Mouse (Mus musculus) stomach, embryonic 16.5 days (tissue): ENCODE results near the gene Igf2bp3. TPM values are rescaled to one million over a fixed set of nuclear protein-coding genes. Genes with fewer than 3 reads are reported as not detected.

Experiments
- ATAC-seq: fragments of 200-750 bp; cut with Nextera tagmentation; 2 replicates; pipeline ENCODE4 v1.8.0; 2017; ENCODE audit warnings: moderate number of reproducible peaks, moderate TSS enrichment; ENCODE audit not compliant: insufficient read depth, low FRiP score
- H3K27ac ChIP-seq: fragments of 300-500 bp; sonication (generic); 2 replicates; pipeline ENCODE4 v1.5.1; 2014; ENCODE audit warnings: low read length
- H3K27me3 ChIP-seq: fragments of 300-500 bp; sonication (generic); 2 replicates; pipeline ENCODE4 v1.6.1; 2014; ENCODE audit warnings: low read length, control low read depth, mixed read lengths; ENCODE audit not compliant: control insufficient read depth, insufficient read depth
- H3K36me3 ChIP-seq: fragments of 300-500 bp; sonication (generic); 2 replicates; pipeline ENCODE4 v1.6.1; 2014; ENCODE audit warnings: low read length; ENCODE audit not compliant: control insufficient read depth, insufficient read depth
- H3K4me1 ChIP-seq: fragments of 300-500 bp; sonication (generic); 2 replicates; pipeline ENCODE4 v1.6.1; 2014; ENCODE audit warnings: low read length, control low read depth, mixed read lengths; ENCODE audit not compliant: control insufficient read depth, insufficient read depth
- H3K4me2 ChIP-seq: fragments of 300-500 bp; sonication (generic); 2 replicates; pipeline ENCODE4 v1.6.1; 2014; ENCODE audit warnings: low read depth, low read length, mixed read lengths
- H3K4me3 ChIP-seq: fragments of 300-500 bp; sonication (generic); replicated peaks from 2 replicates; pipeline ENCODE4 v1.5.1; 2014; ENCODE audit warnings: mild to moderate bottlenecking, low read length
- H3K9ac ChIP-seq: fragments of 300-500 bp; sonication (generic); 2 replicates; pipeline ENCODE4 v1.6.1; 2014; ENCODE audit warnings: low read length
- H3K9me3 ChIP-seq: fragments of 300-500 bp; sonication (generic); replicated peaks from 2 replicates; pipeline ENCODE4 v1.6.1; 2016; ENCODE audit warnings: low read length, control low read depth; ENCODE audit not compliant: control insufficient read depth
- WGBS: fragments of 180-500 bp; shearing (Covaris S2); extraction: QIAGEN DNeasy Blood & Tissue Kit; methylation state at CpG from one replicate; pipeline ENCODE4 v1.1.7; 2014; 5-methylcytosine and 5-hydroxymethylcytosine counted together
- polyA plus RNA-seq: library from polyadenylated mRNA; unstranded; fragments of >200 nt; fragmentation: Nextera tagmentation; extraction: Ambion mirVana; gene quantifications from 2 replicates; pipeline ENCODE4 v1.2.1, GENCODE M21; 2015

Gene Igf2bp3
- polyA plus RNA-seq, 1 experiment from 2014 or later = 53.6 TPM

DNA sequence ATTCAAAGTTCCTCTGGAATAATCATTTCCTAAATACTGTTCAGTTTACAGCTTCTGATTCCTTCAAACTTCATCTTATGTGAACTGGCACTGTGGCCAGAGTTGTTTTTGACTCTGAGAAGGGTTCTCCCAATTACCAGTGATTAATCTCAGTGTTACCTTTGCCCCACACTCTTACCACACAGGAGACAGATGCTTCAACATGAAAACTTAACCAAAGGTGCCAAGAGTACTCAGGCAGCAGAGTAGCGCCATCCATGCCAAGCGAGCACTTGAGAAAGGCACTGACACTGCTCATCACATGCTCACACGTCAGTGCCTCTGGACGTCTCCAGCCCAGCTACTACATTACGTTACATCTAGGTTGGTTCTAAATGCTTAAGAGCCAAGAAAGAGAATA lies 43.5 kb downstream of the Igf2bp3 start:
- Histone ChIP-seq H3K36me3 (no peaks in the 10 kb centered on the region), H3K27me3 (no peaks in the 10 kb centered on the region), H3K9ac (no peak overlapping the region), H3K4me2 (no peak overlapping the region), H3K9me3 (no peaks in the 10 kb centered on the region), H3K4me3 (no peak overlapping the region), H3K27ac (no peak overlapping the region), H3K4me1 (0 out of 2 replicates have a peak, but pooled peaks cover 5% of the 10 kb centered on the region)
- ATAC-seq = no peak
- 84% methylated on average over 5 of the region's 5 CpGs for WGBS

DNA sequence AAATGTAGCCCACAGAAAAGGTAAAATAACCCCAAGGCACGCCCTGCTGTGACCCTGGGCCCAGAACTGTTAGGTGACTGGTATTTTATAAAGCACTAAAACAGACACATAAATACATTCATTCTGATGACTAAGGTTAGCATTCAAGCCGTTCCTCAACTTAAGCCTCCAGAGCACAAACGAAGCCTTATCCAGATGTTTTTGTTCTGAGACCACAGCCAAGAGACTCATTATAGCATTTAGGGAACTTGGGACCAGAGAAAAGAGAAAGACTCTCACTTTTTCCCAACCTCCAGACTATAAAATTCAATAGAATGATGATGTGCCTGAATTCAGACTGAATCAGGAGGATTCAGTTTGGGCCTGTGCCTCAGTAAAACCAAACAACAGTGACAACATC lies 46.1 kb downstream of the Igf2bp3 start:
- H3K4me2 ChIP-seq = no peak overlapping the region
- no peaks in the 10 kb centered on the region for H3K27me3 ChIP-seq
- no peak overlapping the region for H3K9ac ChIP-seq
- WGBS = 51% methylated on average over 3 of the region's 3 CpGs
- H3K9me3 ChIP-seq = no peaks in the 10 kb centered on the region
- no peak for ATAC-seq
- H3K27ac ChIP-seq = no peak overlapping the region
- H3K4me1 ChIP-seq = peaks cover 10% of the 10 kb centered on the region
- H3K4me3 ChIP-seq = no peak overlapping the region
- no peaks in the 10 kb centered on the region for H3K36me3 ChIP-seq

DNA sequence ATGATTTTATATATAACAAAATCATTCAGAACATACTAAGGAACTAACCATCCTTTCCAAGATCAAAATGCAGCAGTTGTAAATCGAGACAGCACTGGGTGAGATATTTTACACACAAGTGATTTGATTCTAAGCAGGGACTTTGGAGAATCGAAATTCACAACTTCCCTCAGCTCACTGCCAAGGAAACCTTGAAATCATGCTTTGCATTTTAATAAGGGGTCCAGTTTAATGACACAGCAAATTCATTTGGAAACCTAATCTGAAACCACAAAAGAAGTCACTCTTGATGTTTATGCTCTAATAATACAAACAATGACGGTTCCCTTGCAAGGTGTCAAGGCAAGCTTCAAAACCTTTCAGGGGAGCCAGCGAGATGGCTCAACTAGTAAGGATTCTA lies 47.4 kb downstream of the Igf2bp3 start:
- Histone ChIP-seq H3K4me2 (no peak overlapping the region), H3K27me3 (no peaks in the 10 kb centered on the region), H3K9ac (no peak overlapping the region), H3K27ac (no peak overlapping the region), H3K4me3 (no peak overlapping the region), H3K4me1 (peaks cover 10% of the 10 kb centered on the region), H3K9me3 (no peaks in the 10 kb centered on the region), H3K36me3 (no peaks in the 10 kb centered on the region)
- ATAC-seq = no peak
- 71% methylated on average over 4 of the region's 4 CpGs for WGBS

DNA sequence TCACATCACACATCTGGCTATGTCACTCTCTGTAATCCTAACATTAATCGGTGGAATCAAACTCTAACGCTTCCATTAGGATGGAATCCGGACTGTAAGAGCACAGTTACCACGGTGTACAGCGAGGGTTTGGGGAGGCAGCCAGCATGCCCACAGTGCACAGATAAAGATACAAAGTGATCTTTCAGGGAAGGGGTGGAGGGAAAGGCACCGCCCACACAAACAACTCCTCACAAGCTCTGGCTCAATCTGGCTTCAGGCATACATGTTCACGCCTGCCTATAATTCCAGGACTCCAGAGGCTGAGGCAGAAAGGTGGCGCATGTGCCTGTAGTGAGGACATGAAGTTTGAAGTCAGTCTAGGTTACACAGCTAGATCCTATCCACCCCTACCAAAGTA lies 48.4 kb downstream of the Igf2bp3 start:
- Histone ChIP-seq H3K27me3 (no peaks in the 10 kb centered on the region), H3K4me2 (no peak overlapping the region), H3K9me3 (no peaks in the 10 kb centered on the region), H3K36me3 (no peaks in the 10 kb centered on the region), H3K27ac (no peak overlapping the region), H3K4me1 (peaks cover 19% of the 10 kb centered on the region), H3K9ac (no peak overlapping the region), H3K4me3 (no peak overlapping the region)
- ATAC-seq = no peak
- WGBS = 84% methylated on average over 8 of the region's 8 CpGs

DNA sequence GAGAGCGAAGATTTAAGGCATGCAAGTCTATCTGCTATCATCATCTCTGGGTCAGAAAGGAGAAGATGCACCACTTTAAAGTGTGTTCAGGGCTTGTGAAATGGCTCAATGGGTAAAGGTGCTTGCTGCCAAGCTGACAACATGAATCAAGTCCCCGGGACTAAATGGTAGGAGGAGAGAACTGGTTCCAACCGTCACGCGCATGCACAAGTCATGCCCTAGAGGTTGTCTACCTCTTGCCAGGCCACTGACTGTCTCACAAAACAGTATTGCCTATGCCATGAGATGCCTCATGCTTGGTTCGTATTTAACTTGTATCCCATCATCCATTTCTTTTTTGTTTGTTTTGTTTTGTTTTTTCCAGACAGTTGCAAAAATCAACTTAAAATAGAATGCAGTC lies 48.9 kb downstream of the Igf2bp3 start:
- H3K27ac ChIP-seq = no peak overlapping the region
- H3K4me1 ChIP-seq = peaks cover 19% of the 10 kb centered on the region
- H3K4me2 ChIP-seq = no peak overlapping the region
- no peak overlapping the region for H3K9ac ChIP-seq
- H3K36me3 ChIP-seq = no peaks in the 10 kb centered on the region
- ATAC-seq = no peak
- WGBS = 88% methylated on average over 6 of the region's 6 CpGs
- no peaks in the 10 kb centered on the region for H3K9me3 ChIP-seq
- no peaks in the 10 kb centered on the region for H3K27me3 ChIP-seq
- no peak overlapping the region for H3K4me3 ChIP-seq

DNA sequence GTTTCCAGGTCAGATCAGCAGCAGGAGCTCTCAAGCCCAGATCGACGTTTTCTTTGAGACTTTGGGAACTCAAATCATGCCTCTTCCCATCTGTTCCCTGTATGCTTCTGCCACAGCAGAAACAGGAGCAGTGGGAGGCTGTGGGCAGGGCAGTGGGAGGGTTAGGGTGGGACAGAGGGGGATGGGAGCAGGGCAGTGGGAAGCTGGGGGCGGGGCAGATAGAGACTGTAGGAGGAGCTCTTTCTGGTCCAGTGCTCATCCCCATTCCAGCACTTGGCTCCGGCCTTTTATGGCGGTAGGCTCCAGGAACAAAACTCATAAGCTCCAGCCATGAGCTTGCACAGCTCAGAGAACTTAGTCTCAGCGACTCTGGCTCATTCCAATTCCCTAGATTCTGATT lies 49.7 kb downstream of the Igf2bp3 start:
- H3K9ac ChIP-seq = no peak overlapping the region
- no peaks in the 10 kb centered on the region for H3K36me3 ChIP-seq
- H3K4me3 ChIP-seq = no peak overlapping the region
- ATAC-seq = peak; percentile 62; the same call in 1 of the 2 replicates
- H3K4me1 ChIP-seq = peaks cover 23% of the 10 kb centered on the region
- H3K27me3 ChIP-seq = no peaks in the 10 kb centered on the region
- H3K9me3 ChIP-seq = no peaks in the 10 kb centered on the region
- H3K4me2 ChIP-seq = no peak overlapping the region
- no peak overlapping the region for H3K27ac ChIP-seq
- WGBS = 57% methylated on average over 6 of the region's 6 CpGs

DNA sequence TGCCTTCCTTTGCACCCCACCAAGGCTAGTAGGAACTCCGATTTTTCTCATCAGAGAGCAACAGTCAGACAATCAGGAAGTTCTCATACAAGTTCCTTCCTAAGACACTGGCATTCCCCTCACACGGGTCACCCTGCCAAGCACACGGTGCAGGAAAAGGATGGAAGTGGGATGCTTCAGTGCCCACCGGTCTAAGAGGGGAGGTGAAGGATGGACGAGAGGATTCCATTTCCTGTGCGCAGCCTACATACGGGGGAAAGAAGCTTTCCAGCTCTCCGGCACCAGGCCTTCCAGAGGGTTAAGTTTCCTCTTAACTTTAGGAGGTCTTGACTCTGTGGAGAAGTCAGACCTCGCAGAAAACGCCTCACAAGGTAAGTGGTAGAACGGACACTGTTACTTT lies 50.1 kb downstream of the Igf2bp3 start:
- Histone ChIP-seq H3K27ac (no peak overlapping the region), H3K27me3 (no peaks in the 10 kb centered on the region), H3K9me3 (no peaks in the 10 kb centered on the region), H3K4me3 (no peak overlapping the region), H3K4me1 (peaks cover 25% of the 10 kb centered on the region), H3K4me2 (no peak overlapping the region), H3K36me3 (no peaks in the 10 kb centered on the region), H3K9ac (no peak overlapping the region)
- 77% methylated on average over 11 of the region's 11 CpGs for WGBS
- no peak for ATAC-seq

DNA sequence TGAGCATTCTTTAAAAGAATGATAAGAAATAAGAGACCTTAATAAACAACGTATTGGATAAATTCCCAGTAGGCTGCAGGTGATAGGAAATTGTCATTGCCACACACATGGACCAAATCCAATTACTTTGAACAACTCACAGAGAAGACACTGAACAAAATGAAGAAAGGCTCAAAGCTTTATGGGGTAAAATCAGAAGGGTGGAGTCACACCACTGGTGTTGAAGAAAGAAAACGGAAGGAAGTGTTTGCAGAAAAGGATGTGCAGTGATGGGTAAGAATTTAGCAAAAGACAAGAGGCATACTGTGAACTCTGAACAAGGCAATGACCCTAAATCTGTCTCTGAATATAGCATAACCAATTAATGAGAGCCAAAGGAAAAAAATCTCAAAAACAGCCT lies 54.8 kb downstream of the Igf2bp3 start:
- WGBS = 63% methylated on average over 2 of the region's 2 CpGs

DNA sequence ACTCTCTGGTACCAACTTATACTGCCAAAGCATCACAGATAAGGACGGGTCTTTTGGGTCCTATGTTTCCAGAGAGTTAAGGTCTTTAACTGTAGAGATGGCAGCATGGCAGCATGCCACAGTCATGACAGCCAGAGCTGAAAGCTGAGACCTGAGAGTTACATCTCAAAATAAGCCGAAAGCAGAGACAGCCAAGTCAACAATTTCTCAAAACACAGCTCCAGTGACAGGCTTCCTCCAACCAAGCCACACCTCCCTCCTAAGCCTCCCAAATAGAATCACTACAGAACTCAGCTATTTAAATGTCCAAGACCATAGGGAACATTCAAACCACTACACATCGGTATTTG lies 58.0 kb downstream of the Igf2bp3 start:
- H3K9me3 ChIP-seq = no peaks in the 10 kb centered on the region
- H3K4me1 ChIP-seq = peaks cover 19% of the 10 kb centered on the region
- H3K4me2 ChIP-seq = no peak overlapping the region
- H3K27me3 ChIP-seq = no peaks in the 10 kb centered on the region
- no peak for ATAC-seq
- 71% methylated on average over 3 of the region's 3 CpGs for WGBS
- H3K36me3 ChIP-seq = no peaks in the 10 kb centered on the region
- H3K27ac ChIP-seq = no peak overlapping the region
- H3K9ac ChIP-seq = no peak overlapping the region
- no peak overlapping the region for H3K4me3 ChIP-seq

More for the DNA sequence above, 54.8 kb downstream of the Igf2bp3 start:
- no peaks in the 10 kb centered on the region for H3K27me3 ChIP-seq
- no peak for ATAC-seq
- no peak overlapping the region for H3K4me2 ChIP-seq
- no peaks in the 10 kb centered on the region for H3K9me3 ChIP-seq
- peaks cover 22% of the 10 kb centered on the region for H3K4me1 ChIP-seq
- H3K9ac ChIP-seq = no peak overlapping the region
- H3K4me3 ChIP-seq = no peak overlapping the region
- no peak overlapping the region for H3K27ac ChIP-seq
- H3K36me3 ChIP-seq = no peaks in the 10 kb centered on the region
